Mouse (Mus musculus): ENCODE data around the gene Hist1h2bf.

GRCm38 (mm10) chr13:23564482-23564881 lies 9.5 kb downstream of the Hist1h2bf start:
- TF ChIP-seq CTCF (IDR thresholded peaks at IDR 0.05; ENCODE audit: borderline replicate concordance, insufficient read depth, low read length) (no peak), POLR2A (IDR thresholded peaks at IDR 0.05; ENCODE audit: low read depth, low read length) (no peak)
